Mouse (Mus musculus) erythroblast, adult 5-6 weeks (primary cell): ENCODE measurements at regions not wholly inside any gene's neighbourhood (a gene's known extent, or its start where the extent isn't known, plus 50 kb on each side); places are given as distances from the start of the nearest gene placed in this dataset.
"Not testable (repeated sequence)": the region's sequence is repeated elsewhere in the genome, so short reads cannot be mapped to it uniquely, and the experiment has no call there.

Experiments used
- ATAC-seq: replicated peaks from 2 replicates; pipeline ENCODE4 v1.8.0; 2016; ENCODE audit warnings: moderate number of reproducible peaks, mild to moderate bottlenecking, moderate TSS enrichment, inconsistent platforms; ENCODE audit not compliant: poor library complexity, low FRiP score, severe bottlenecking

- no peak for ATAC-seq
Observed at GRCm38 (mm10) chr17:13547657-13548360, 193.4 kb downstream of the Tcp10c start.

GRCm38 (mm10) chr17:13549975-13550895, 195.9 kb downstream of the Tcp10c start:
- ATAC-seq, result no peak

DNA sequence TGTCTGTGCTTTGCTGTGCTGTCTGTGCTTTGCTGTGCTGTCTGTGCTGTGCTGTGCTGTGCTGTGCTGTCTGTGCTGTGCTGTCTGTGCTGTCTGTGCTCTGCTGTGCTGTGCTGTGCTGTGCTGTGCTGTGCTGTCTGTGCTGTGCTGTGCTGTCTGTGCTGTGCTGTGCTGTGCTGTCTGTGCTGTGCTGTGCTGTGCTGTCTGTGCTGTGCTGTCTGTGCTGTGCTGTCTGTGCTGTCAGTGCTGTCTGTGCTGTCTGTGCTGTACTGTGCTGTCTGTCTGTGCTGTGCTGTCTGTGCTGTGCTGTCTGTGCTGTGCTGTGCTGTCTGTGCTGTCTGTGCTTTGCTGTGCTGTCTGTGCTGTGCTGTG, 196.5 kb downstream of the Tcp10c start:
- peak; percentile 37; the same call in 1 of the 2 replicates for ATAC-seq

DNA sequence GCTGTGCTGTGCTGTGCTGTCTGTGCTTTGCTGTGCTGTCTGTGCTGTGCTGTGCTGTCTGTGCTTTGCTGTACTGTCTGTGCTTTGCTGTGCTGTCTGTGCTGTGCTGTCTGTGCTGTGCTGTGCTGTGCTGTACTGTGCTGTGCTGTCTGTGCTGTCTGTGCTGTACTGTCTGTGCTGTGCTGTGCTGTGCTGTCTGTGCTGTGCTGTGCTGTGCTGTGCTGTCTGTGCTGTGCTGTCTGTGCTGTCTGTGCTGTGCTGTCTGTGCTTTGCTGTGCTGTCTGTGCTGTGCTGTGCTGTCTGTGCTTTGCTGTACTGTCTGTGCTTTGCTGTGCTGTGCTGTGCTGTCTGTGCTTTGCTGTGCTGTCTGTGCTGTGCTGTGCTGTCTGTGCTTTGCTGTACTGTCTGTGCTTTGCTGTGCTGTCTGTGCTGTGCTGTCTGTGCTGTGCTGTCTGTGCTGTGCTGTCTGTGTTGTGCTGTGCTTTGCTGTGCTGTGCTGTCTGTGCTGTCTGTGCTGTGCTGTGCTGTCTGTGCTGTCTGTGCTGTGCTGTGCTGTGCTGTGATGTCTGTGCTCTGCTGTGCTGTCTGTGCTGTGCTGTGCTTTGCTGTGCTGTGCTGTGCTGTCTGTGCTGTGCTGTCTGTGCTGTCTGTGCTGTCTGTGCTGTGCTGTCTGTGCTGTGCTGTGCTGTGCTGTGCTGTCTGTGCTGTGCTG, 197.5 kb downstream of the Tcp10c start:
- peak; percentile 86 for ATAC-seq

- peak; percentile 47; the same call in 1 of the 2 replicates for ATAC-seq
Observed at GRCm38 (mm10) chr17:13552840-13553239, 198.5 kb downstream of the Tcp10c start.

- not testable (repeated sequence) for ATAC-seq
Observed at GRCm38 (mm10) chr17:13555311-13556059, 201.1 kb downstream of the Tcp10c start.

DNA sequence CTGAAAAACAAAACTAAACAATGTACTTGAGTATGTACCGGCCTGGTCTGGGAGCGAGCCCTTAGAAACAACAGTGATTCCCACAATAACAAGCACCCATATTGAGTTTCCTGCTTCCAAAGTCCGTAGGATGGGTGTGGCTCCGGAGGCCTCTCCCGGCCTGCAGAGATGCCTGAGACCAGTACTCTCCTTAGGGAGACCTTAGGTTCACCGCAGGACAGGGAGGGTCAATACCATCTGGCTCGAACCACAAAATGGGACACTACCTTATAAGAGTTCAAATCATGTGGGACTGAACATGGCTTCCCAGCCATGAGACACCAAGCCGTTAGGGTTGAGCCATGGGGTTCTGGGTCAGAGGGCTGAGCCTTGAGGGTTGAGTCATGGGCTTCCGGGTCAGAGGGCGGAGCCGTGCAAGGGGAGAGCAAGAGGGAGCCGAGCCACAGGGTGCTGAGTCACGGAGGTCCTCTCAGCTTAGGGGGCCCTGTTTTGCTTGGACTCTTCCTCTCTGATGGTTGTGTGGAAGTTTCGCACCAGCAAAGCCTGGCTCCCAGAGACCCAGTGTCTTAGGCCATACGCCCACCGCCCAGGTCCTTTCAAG, 201.8 kb downstream of the Tcp10c start:
- not testable (repeated sequence) for ATAC-seq

GRCm38 (mm10) chr17:13558863-13559262, 201.5 kb upstream of the Afdn start:
- ATAC-seq, result no peak

- no peak for ATAC-seq
Observed at GRCm38 (mm10) chr17:13561342-13561741, 199.0 kb upstream of the Afdn start.

GRCm38 (mm10) chr17:13562974-13563373, 197.4 kb upstream of the Afdn start:
- no peak for ATAC-seq

GRCm38 (mm10) chr17:13564800-13565199, 195.5 kb upstream of the Afdn start:
- no peak for ATAC-seq

GRCm38 (mm10) chr17:13566680-13567079, 193.7 kb upstream of the Afdn start:
- no peak for ATAC-seq

DNA sequence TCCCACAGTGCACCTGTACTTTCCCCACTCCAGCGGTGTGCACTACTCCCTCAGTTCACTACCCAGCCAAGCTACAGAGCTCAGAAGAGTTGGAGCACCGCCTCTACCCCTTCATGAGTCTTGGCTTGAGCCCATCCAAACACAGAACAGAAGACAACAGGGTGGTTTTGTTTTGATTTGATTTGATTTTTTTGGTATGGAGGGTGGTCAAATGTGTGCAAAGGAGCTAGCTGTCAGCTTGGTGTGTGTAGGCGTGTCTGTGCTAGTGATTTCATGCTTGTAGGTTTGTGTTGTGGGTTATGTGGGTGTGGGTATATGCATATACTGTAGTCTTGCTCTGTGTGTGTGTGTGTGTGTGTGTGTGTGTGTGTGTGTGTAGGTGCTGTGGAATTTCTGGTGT, 193.2 kb upstream of the Afdn start:
- no peak for ATAC-seq

DNA sequence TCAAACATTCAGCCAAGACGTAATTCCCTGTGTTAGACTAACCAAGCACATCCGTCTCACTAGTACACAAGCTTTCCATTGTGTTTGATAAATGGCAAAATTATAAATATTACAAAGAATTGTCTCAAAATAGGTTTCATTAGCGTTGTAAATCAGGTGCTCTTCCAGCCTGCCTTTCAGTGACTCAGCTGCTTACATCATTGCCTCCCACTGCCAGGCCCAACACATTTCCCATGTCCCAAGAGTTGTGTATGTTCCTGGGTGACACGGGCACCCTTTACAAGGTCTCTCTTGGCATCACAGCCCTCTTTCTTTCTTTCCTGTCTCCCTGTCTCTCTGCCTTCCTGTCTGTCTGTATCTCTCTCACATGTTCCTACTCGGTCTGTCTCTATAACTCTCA, 189.5 kb upstream of the Afdn start:
- ATAC-seq, result no peak

GRCm38 (mm10) chr17:13572204-13572833, 188.0 kb upstream of the Afdn start:
- ATAC-seq, result no peak

- ATAC-seq, result no peak
Observed at GRCm38 (mm10) chr17:13573036-13573435, 187.3 kb upstream of the Afdn start.

DNA sequence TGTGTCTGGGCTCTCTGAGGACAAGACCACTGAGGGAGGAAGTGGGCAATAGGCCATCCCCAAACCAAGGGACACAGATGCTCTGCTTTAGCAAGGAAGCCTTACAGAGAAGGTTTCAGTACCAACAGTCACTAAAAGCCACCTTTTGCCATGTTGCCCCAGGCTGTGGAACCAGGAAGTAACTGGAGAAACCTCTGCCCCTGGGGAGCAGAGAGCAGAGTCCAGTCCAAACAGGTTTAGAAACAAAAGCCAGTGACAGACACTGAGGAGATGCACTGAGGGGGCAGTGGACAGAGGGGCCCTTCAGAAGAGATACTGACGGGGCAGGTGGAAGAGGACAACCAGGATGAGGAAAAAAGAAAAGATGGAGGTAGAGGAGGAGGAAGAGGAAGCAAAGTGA, 186.2 kb upstream of the Afdn start:
- no peak for ATAC-seq

GRCm38 (mm10) chr17:13574682-13575444, 185.5 kb upstream of the Afdn start:
- ATAC-seq, result no peak
